Mouse (Mus musculus): ENCODE measurements at regions not wholly inside any gene's neighbourhood (a gene's known extent, or its start where the extent isn't known, plus 50 kb on each side); places are given as distances from the start of the nearest gene placed in this dataset.

DNA sequence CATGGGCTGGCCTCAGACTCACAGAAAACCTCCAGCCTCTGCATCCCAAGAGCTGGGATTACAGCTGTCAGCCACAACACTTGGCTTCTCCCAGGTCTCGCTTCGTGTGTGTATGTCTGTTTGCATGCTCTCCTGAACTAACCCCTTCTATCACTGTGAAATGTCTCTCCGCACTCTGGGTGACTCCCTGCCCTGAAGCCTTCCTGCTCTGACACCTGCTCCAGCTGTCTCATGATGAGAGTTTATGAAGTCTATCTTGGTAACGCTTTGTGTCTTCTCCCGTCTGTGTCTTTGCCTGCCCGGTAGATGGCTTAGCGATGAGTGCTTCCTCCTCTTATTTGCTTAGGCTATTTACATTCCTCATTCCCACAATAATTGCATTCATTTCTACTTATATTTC, 133.0 kb downstream of the Ndufa10 start:
- Histone ChIP-seq H3K27ac (ENCODE audit: control insufficient read depth, insufficient read depth, low read depth, low read length) (no peak overlapping the region), H3K4me3 (ENCODE audit: control insufficient read depth, low read depth, low read length) (no peak overlapping the region), H3K27me3 (ENCODE audit: control insufficient read depth, insufficient read depth, low read length) (no peaks in the 10 kb centered on the region), H3K4me1 (ENCODE audit: control insufficient read depth, insufficient read depth, low read length) (no peaks in the 10 kb centered on the region), H3K36me3 (ENCODE audit: control insufficient read depth, insufficient read depth, low read length) (no peaks in the 10 kb centered on the region)
- TF ChIP-seq CTCF (IDR thresholded peaks at IDR 0.05; ENCODE audit: control insufficient read depth, insufficient read depth, insufficient replicate concordance, low read depth, low read length) (no peak), POLR2A (IDR thresholded peaks at IDR 0.05; ENCODE audit: control insufficient read depth, low read depth, low read length) (no peak)

DNA sequence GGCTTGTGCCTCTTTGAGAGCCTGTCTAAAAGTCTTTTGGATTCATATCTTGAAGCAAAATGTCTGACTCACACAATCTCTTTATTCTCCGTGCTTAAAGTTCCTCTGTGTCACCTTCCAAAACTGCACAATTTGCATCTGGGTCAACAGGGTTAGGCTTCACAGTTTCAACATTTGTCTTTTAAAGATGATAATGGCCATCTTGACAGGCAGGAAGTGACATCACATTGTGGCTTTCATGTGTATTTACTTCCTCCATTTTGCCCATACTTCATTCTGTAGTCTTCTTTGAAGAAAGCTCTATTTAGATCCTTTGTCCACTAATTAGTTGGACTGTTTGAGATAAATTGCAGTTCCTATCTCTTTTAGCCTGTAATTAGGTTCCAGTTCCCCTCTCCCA, 135.1 kb downstream of the Ndufa10 start:
- Histone ChIP-seq H3K36me3 (ENCODE audit: control insufficient read depth, insufficient read depth, low read length) (no peaks in the 10 kb centered on the region), H3K4me1 (ENCODE audit: control insufficient read depth, insufficient read depth, low read length) (no peaks in the 10 kb centered on the region), H3K27ac (ENCODE audit: control insufficient read depth, insufficient read depth, low read depth, low read length) (no peak overlapping the region), H3K27me3 (ENCODE audit: control insufficient read depth, insufficient read depth, low read length) (no peaks in the 10 kb centered on the region), H3K4me3 (ENCODE audit: control insufficient read depth, low read depth, low read length) (no peak overlapping the region)
- no peak for TF ChIP-seq POLR2A (IDR thresholded peaks at IDR 0.05; ENCODE audit: control insufficient read depth, low read depth, low read length)
- TF ChIP-seq CTCF (IDR thresholded peaks at IDR 0.05; ENCODE audit: control insufficient read depth, insufficient read depth, insufficient replicate concordance, low read depth, low read length), result no peak

DNA sequence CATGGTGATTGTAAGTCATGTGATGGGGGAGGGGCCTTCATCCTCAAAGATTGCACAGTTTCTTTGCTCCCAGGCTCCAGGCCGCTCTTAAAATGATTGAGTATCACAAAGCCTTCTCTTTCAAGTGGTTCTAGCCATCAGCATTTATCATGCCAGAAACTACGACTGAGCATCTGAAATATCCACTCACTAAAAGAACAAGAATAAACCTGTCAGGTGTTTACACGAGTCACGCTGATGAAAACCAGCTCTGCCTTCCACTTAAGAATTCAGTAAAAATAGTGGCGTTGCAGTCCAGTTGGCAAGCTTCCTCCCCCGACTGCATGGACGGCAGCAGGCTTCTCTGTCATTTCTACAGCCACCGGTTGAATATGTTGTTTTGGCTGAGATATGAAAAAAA, 136.2 kb downstream of the Ndufa10 start:
- no peak for TF ChIP-seq CTCF (IDR thresholded peaks at IDR 0.05; ENCODE audit: control insufficient read depth, insufficient read depth, insufficient replicate concordance, low read depth, low read length)
- no peak for TF ChIP-seq POLR2A (IDR thresholded peaks at IDR 0.05; ENCODE audit: control insufficient read depth, low read depth, low read length)
- no peaks in the 10 kb centered on the region for H3K36me3 ChIP-seq (ENCODE audit: control insufficient read depth, insufficient read depth, low read length)
- H3K27me3 ChIP-seq (ENCODE audit: control insufficient read depth, insufficient read depth, low read length), result no peaks in the 10 kb centered on the region
- H3K27ac ChIP-seq (ENCODE audit: control insufficient read depth, insufficient read depth, low read depth, low read length), result no peak overlapping the region
- H3K4me1 ChIP-seq (ENCODE audit: control insufficient read depth, insufficient read depth, low read length), result no peaks in the 10 kb centered on the region
- H3K4me3 ChIP-seq (ENCODE audit: control insufficient read depth, low read depth, low read length), result no peak overlapping the region

DNA sequence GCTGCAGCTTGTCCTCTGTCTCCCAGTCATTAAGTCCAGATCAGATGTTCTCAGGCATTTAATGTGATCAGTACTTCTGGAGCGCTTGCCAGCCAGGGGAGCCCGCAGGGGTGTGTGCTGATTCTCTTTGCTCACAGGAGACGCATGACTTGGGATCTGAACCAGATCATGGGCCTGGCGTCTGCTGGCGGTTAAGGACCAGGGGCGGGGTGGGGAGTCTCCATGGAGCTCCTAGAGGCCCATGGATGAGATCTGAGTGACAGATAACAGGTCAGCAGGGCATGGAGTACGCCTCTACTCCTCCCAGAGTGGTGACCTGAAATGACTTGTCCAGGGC, 136.7 kb upstream of the Hdac4 start:
- H3K4me3 ChIP-seq (ENCODE audit: control insufficient read depth, low read depth, low read length), result no peak overlapping the region
- H3K4me1 ChIP-seq (ENCODE audit: control insufficient read depth, insufficient read depth, low read length), result no peaks in the 10 kb centered on the region
- H3K36me3 ChIP-seq (ENCODE audit: control insufficient read depth, insufficient read depth, low read length), result no peaks in the 10 kb centered on the region
- TF ChIP-seq POLR2A (IDR thresholded peaks at IDR 0.05; ENCODE audit: control insufficient read depth, low read depth, low read length) (no peak), CTCF (IDR thresholded peaks at IDR 0.05; ENCODE audit: control insufficient read depth, insufficient read depth, insufficient replicate concordance, low read depth, low read length) (no peak)
- no peaks in the 10 kb centered on the region for H3K27me3 ChIP-seq (ENCODE audit: control insufficient read depth, insufficient read depth, low read length)
- no peak overlapping the region for H3K27ac ChIP-seq (ENCODE audit: control insufficient read depth, insufficient read depth, low read depth, low read length)

DNA sequence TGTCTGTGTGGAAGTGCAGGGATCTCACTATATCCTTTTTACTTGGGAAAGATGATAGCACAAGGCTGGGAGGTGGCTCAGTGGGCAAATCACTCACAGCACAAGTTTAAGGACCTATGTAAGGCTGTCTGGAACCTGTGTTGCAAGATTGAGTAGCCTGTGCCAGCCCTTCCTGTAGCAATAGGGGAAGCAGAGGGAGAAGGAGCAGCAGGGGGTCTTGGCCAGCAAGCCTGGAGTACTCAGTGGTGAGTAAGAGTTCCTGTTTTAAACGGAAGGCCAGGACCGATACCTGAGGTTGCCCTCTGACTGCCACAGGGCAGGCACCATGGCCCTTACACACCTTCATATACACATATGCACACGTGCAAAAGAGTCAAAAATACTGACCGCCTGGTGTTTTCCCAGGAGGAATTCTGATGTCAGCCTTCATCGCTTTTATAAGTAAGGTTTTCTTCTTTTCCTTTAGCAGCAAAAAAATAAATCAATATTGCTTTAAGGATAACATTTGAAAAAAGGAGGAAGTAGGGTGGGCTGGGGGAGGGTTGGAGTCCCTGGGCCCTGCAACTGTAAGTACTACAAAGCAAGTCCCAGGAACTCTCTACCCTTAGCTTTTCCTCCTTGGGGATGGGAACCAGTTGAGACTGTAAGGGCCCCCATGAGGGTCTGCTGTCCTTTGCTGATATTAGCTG, 136.2 kb upstream of the Hdac4 start:
- Histone ChIP-seq H3K4me1 (ENCODE audit: control insufficient read depth, insufficient read depth, low read length) (no peaks in the 10 kb centered on the region), H3K36me3 (ENCODE audit: control insufficient read depth, insufficient read depth, low read length) (no peaks in the 10 kb centered on the region), H3K27me3 (ENCODE audit: control insufficient read depth, insufficient read depth, low read length) (no peaks in the 10 kb centered on the region), H3K4me3 (ENCODE audit: control insufficient read depth, low read depth, low read length) (no peak overlapping the region), H3K27ac (ENCODE audit: control insufficient read depth, insufficient read depth, low read depth, low read length) (no peak overlapping the region)
- TF ChIP-seq CTCF (IDR thresholded peaks at IDR 0.05; ENCODE audit: control insufficient read depth, insufficient read depth, insufficient replicate concordance, low read depth, low read length) (no peak), POLR2A (IDR thresholded peaks at IDR 0.05; ENCODE audit: control insufficient read depth, low read depth, low read length) (no peak)

DNA sequence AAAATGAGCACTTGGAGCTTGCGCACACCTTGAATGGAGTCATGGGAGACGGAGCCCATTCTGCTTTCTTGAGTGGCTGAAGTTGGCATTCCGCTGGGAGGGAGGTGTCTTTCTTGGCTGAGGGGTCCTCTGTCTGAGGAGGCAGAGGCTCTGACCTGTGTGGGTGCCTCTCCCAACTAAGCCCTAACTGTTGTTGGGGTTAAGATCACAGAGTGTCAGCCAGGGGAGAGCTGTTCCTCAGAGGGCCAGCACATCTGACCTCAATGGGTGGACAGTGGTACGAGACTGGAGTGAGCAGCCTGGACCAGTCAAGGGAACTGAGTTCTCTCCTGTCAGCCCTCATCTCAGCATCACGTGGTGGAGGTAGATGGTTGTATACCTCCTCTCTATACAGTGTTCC, 134.7 kb upstream of the Hdac4 start:
- TF ChIP-seq CTCF (IDR thresholded peaks at IDR 0.05; ENCODE audit: control insufficient read depth, insufficient read depth, insufficient replicate concordance, low read depth, low read length) (no peak), POLR2A (IDR thresholded peaks at IDR 0.05; ENCODE audit: control insufficient read depth, low read depth, low read length) (no peak)
- no peak overlapping the region for H3K27ac ChIP-seq (ENCODE audit: control insufficient read depth, insufficient read depth, low read depth, low read length)
- H3K36me3 ChIP-seq (ENCODE audit: control insufficient read depth, insufficient read depth, low read length), result no peaks in the 10 kb centered on the region
- H3K4me3 ChIP-seq (ENCODE audit: control insufficient read depth, low read depth, low read length), result no peak overlapping the region
- H3K4me1 ChIP-seq (ENCODE audit: control insufficient read depth, insufficient read depth, low read length), result no peaks in the 10 kb centered on the region
- no peaks in the 10 kb centered on the region for H3K27me3 ChIP-seq (ENCODE audit: control insufficient read depth, insufficient read depth, low read length)

- no peaks in the 10 kb centered on the region for H3K4me1 ChIP-seq (ENCODE audit: control insufficient read depth, insufficient read depth, low read length)
- no peak overlapping the region for H3K4me3 ChIP-seq (ENCODE audit: control insufficient read depth, low read depth, low read length)
- TF ChIP-seq POLR2A (IDR thresholded peaks at IDR 0.05; ENCODE audit: control insufficient read depth, low read depth, low read length), result no peak
- no peak for TF ChIP-seq CTCF (IDR thresholded peaks at IDR 0.05; ENCODE audit: control insufficient read depth, insufficient read depth, insufficient replicate concordance, low read depth, low read length)
- no peaks in the 10 kb centered on the region for H3K27me3 ChIP-seq (ENCODE audit: control insufficient read depth, insufficient read depth, low read length)
- H3K36me3 ChIP-seq (ENCODE audit: control insufficient read depth, insufficient read depth, low read length), result no peaks in the 10 kb centered on the region
- H3K27ac ChIP-seq (ENCODE audit: control insufficient read depth, insufficient read depth, low read depth, low read length), result no peak overlapping the region
Observed at GRCm38 (mm10) chr1:92329491-92329890, 134.0 kb upstream of the Hdac4 start.

- no peaks in the 10 kb centered on the region for H3K27me3 ChIP-seq (ENCODE audit: control insufficient read depth, insufficient read depth, low read length)
- H3K36me3 ChIP-seq (ENCODE audit: control insufficient read depth, insufficient read depth, low read length), result no peaks in the 10 kb centered on the region
- H3K4me3 ChIP-seq (ENCODE audit: control insufficient read depth, low read depth, low read length), result no peak overlapping the region
- TF ChIP-seq POLR2A (IDR thresholded peaks at IDR 0.05; ENCODE audit: control insufficient read depth, low read depth, low read length) (no peak), CTCF (IDR thresholded peaks at IDR 0.05; ENCODE audit: control insufficient read depth, insufficient read depth, insufficient replicate concordance, low read depth, low read length) (no peak)
- H3K4me1 ChIP-seq (ENCODE audit: control insufficient read depth, insufficient read depth, low read length), result no peaks in the 10 kb centered on the region
- no peak overlapping the region for H3K27ac ChIP-seq (ENCODE audit: control insufficient read depth, insufficient read depth, low read depth, low read length)
Observed at GRCm38 (mm10) chr1:92327141-92327540, 131.6 kb upstream of the Hdac4 start.
